In genomic region chr4:150239087-150239480, GRCm38 (mm10) we compare ENCODE assay signal across 10 mouse cellular contexts. TPM values are rescaled to one million over a fixed set of nuclear protein-coding genes. Genes with fewer than 3 reads are reported as not detected.
DNase-seq lines count a peak whose midpoint lies in the region; ATAC-seq and TF ChIP-seq lines count a peak whose summit lies in the region.
"Had no signal": no experiment of that assay in that cellular context is flagged by ENCODE, and none has a peak within 500 bp of the region (broad histone marks: within the 10 kb centered on the region; RNA-seq: fewer than 3 reads in every experiment).

No protein-coding gene starts in this region.

- no peaks in the 10 kb centered on the region for H3K9me3 ChIP-seq in kidney, embryonic 16.5 days (ENCODE audit: low read length)
- no peaks in the 10 kb centered on the region for H3K9me3 ChIP-seq in embryonic facial prominence, embryonic 11.5 days (replicated peaks; ENCODE audit: control insufficient read depth, low read length)
- H3K9me3 ChIP-seq in hindbrain, postnatal 0 days (ENCODE audit: low read length) = no peaks in the 10 kb centered on the region
- H3K9me3 ChIP-seq in midbrain, postnatal 0 days (ENCODE audit: low read length) = no peaks in the 10 kb centered on the region

- peak overlapping the region; percentile 95 for H3K4me3 ChIP-seq in kidney, embryonic 16.5 days (ENCODE audit: low read length)
- H3K4me3 ChIP-seq in embryonic facial prominence, embryonic 11.5 days (ENCODE audit: low read depth, low read length) = peak overlapping the region; percentile 77
- H3K4me3 ChIP-seq in hindbrain, postnatal 0 days (ENCODE audit: low read length) = peak overlapping the region; percentile 84; the same call in 1 of the 2 replicates
- peak overlapping the region; percentile 70 for H3K4me3 ChIP-seq in midbrain, postnatal 0 days (ENCODE audit: low read depth, low read length)

- ATAC-seq in kidney, embryonic 16.5 days (ENCODE audit: low FRiP score, low TSS enrichment) = no peak
- no peak for ATAC-seq in embryonic facial prominence, embryonic 11.5 days (replicated peaks; ENCODE audit: insufficient number of reproducible peaks, low FRiP score, low TSS enrichment, low read depth)
- no peak for ATAC-seq in hindbrain, postnatal 0 days
- no peak for ATAC-seq in midbrain, postnatal 0 days (ENCODE audit: low FRiP score)

- H3K27me3 ChIP-seq in kidney, embryonic 16.5 days (ENCODE audit: insufficient read depth, low read length) = no peaks in the 10 kb centered on the region
- H3K27me3 ChIP-seq in embryonic facial prominence, embryonic 11.5 days (ENCODE audit: control insufficient read depth, insufficient read depth, low read length) = no peaks in the 10 kb centered on the region
- H3K27me3 ChIP-seq in hindbrain, postnatal 0 days (ENCODE audit: insufficient read depth, low read length) = no peaks in the 10 kb centered on the region
- H3K27me3 ChIP-seq in midbrain, postnatal 0 days (ENCODE audit: insufficient read depth, low read length) = no peaks in the 10 kb centered on the region

- H3K4me1 ChIP-seq in kidney, embryonic 16.5 days (ENCODE audit: insufficient read depth, low read length) = peaks cover 45% of the 10 kb centered on the region
- peaks cover 7% of the 10 kb centered on the region for H3K4me1 ChIP-seq in embryonic facial prominence, embryonic 11.5 days (ENCODE audit: control insufficient read depth, insufficient read depth, low read length)
- peaks cover 23% of the 10 kb centered on the region for H3K4me1 ChIP-seq in hindbrain, postnatal 0 days (ENCODE audit: insufficient read depth, low read length)
- peaks cover 11% of the 10 kb centered on the region for H3K4me1 ChIP-seq in midbrain, postnatal 0 days (ENCODE audit: insufficient read depth, low read length)

- no peak for TF ChIP-seq CTCF in hindbrain, postnatal 0 days (IDR thresholded peaks at IDR 0.05; ENCODE audit: low read depth)
- no peak for TF ChIP-seq CTCF in midbrain, postnatal 0 days (IDR thresholded peaks at IDR 0.05)

- no peak for DNase-seq in kidney, postnatal 4 days
- DNase-seq in embryonic facial prominence, embryonic 11.5 days (ENCODE audit: low spot score) = peak; percentile 6
- DNase-seq in hindbrain, postnatal 0 days (ENCODE audit: low spot score) = no peak
- no peak for DNase-seq in midbrain, postnatal 0 days (ENCODE audit: low spot score)
- no peak for DNase-seq in gastrocnemius, adult 8-10 months (ENCODE audit: low spot score in 2 of 2)
- no peak for DNase-seq in left cerebral cortex, adult 8-10 months (ENCODE audit: low spot score in 2 of 2)
- no peak for DNase-seq in left cerebral cortex, adult 18-20 months (ENCODE audit: low spot score in 2 of 2)

- H3K36me3 ChIP-seq in kidney, embryonic 16.5 days (ENCODE audit: insufficient read depth, low read length) = peaks cover 45% of the 10 kb centered on the region
- H3K36me3 ChIP-seq in embryonic facial prominence, embryonic 11.5 days (replicated peaks; ENCODE audit: control insufficient read depth, insufficient read depth, low read depth, low read length) = peaks cover 19% of the 10 kb centered on the region
- H3K36me3 ChIP-seq in hindbrain, postnatal 0 days (ENCODE audit: insufficient read depth, low read length) = peaks cover 27% of the 10 kb centered on the region
- peaks cover 29% of the 10 kb centered on the region for H3K36me3 ChIP-seq in midbrain, postnatal 0 days (ENCODE audit: insufficient read depth, low read length)

- 26% methylated on average over 5 of the region's 5 CpGs for WGBS in kidney, embryonic 16.5 days
- 19% methylated on average over 5 of the region's 5 CpGs for WGBS in embryonic facial prominence, embryonic 11.5 days
- WGBS in hindbrain, postnatal 0 days = 35% methylated on average over 5 of the region's 5 CpGs
- WGBS in midbrain, postnatal 0 days = 39% methylated on average over 5 of the region's 5 CpGs

- H3K4me2 ChIP-seq in kidney, embryonic 16.5 days (replicated peaks; ENCODE audit: low read depth, low read length) = peak overlapping the region; percentile 82
- H3K4me2 ChIP-seq in embryonic facial prominence, embryonic 11.5 days (ENCODE audit: low read depth, low read length) = peak overlapping the region; percentile 78
- peak overlapping the region; percentile 94 for H3K4me2 ChIP-seq in hindbrain, postnatal 0 days (ENCODE audit: low read depth, low read length)
- H3K4me2 ChIP-seq in midbrain, postnatal 0 days (ENCODE audit: low read depth, low read length, poor library complexity, severe bottlenecking) = peak overlapping the region; percentile 75

- no peak overlapping the region for H3K27ac ChIP-seq in kidney, embryonic 16.5 days (ENCODE audit: low read length)
- no peak overlapping the region for H3K27ac ChIP-seq in embryonic facial prominence, embryonic 11.5 days (replicated peaks; ENCODE audit: low read depth, low read length)
- H3K27ac ChIP-seq in hindbrain, postnatal 0 days = no peak overlapping the region
- H3K27ac ChIP-seq in midbrain, postnatal 0 days (ENCODE audit: low read depth, low read length) = no peak overlapping the region

- H3K9ac ChIP-seq in kidney, embryonic 16.5 days (replicated peaks; ENCODE audit: low read length) = peak overlapping the region; percentile 96
- peak overlapping the region; percentile 84 for H3K9ac ChIP-seq in embryonic facial prominence, embryonic 11.5 days (replicated peaks; ENCODE audit: low read length)
- no peak overlapping the region for H3K9ac ChIP-seq in hindbrain, postnatal 0 days (replicated peaks; ENCODE audit: low read length)
- no peak overlapping the region for H3K9ac ChIP-seq in midbrain, postnatal 0 days (replicated peaks; ENCODE audit: low read length, poor library complexity, severe bottlenecking)

RNA-seq across cellular contexts. Expression of gene Eno1, which starts 2.6 kb away (rescaled TPM):
- 1,990 and 2,045 TPM in 2 replicates for polyA plus RNA-seq in kidney, embryonic 16.5 days (2015; fragmentation: Nextera tagmentation; extraction: Ambion mirVana)
- 1,873 and 2,043 TPM in 2 replicates for polyA plus RNA-seq in embryonic facial prominence, embryonic 11.5 days (2014; fragmentation: Nextera tagmentation; extraction: Ambion mirVana)
- 538 and 549 TPM in 2 replicates for total RNA-seq in hindbrain, postnatal 0 days (2014; rRNA removed)
- polyA plus RNA-seq in hindbrain, postnatal 0 days (2015; fragmentation: Nextera tagmentation; extraction: Ambion mirVana) = 1,243 and 1,257 TPM in 2 replicates
- 438 and 440 TPM in 2 replicates for total RNA-seq in midbrain, postnatal 0 days (2014; rRNA removed)
- 1,069 and 1,129 TPM in 2 replicates for polyA plus RNA-seq in midbrain, postnatal 0 days (2015; fragmentation: Nextera tagmentation; extraction: Ambion mirVana)
- 10 to 100 TPM; 55.0 to 77.6 (median 67.7) TPM for total RNA-seq in gastrocnemius, adult 8-10 months (2022)
- 100 to 1,000 TPM; 450 to 494 (median 470) TPM for total RNA-seq in left cerebral cortex, adult 8-10 months (2022)
- 100 to 1,000 TPM; 426 to 458 TPM for total RNA-seq in left cerebral cortex, adult 18-20 months (2021)

RNA-seq across cellular contexts. Expression of gene Car6, which starts 38.0 kb away (rescaled TPM):
- 0.29 TPM in 1 of 2 replicates, not detected in the other for polyA plus RNA-seq in kidney, embryonic 16.5 days (2015; fragmentation: Nextera tagmentation; extraction: Ambion mirVana)
- polyA plus RNA-seq in embryonic facial prominence, embryonic 11.5 days (2014; fragmentation: Nextera tagmentation; extraction: Ambion mirVana) = 0.18 TPM in 1 of 2 replicates, not detected in the other
- total RNA-seq in hindbrain, postnatal 0 days (2014; rRNA removed) = not detected in 2 replicates
- not detected in 2 replicates for polyA plus RNA-seq in hindbrain, postnatal 0 days (2015; fragmentation: Nextera tagmentation; extraction: Ambion mirVana)
- not detected in 2 replicates for total RNA-seq in midbrain, postnatal 0 days (2014; rRNA removed)
- polyA plus RNA-seq in midbrain, postnatal 0 days (2015; fragmentation: Nextera tagmentation; extraction: Ambion mirVana) = not detected in 2 replicates
- total RNA-seq in gastrocnemius, adult 8-10 months (2022) = not detected
- not detected for total RNA-seq in left cerebral cortex, adult 8-10 months (2022)
- total RNA-seq in left cerebral cortex, adult 18-20 months (2021) = not detected
- polyA plus RNA-seq: adrenal gland, adult 2 months; large intestine, adult 2 months had no signal

RNA-seq across cellular contexts. Expression of gene Rere, which starts 42.4 kb away (rescaled TPM):
- 30.7 and 40.6 TPM in 2 replicates for polyA plus RNA-seq in kidney, embryonic 16.5 days (2015; fragmentation: Nextera tagmentation; extraction: Ambion mirVana)
- polyA plus RNA-seq in embryonic facial prominence, embryonic 11.5 days (2014; fragmentation: Nextera tagmentation; extraction: Ambion mirVana) = 22.9 and 28.7 TPM in 2 replicates
- 31.2 and 32.9 TPM in 2 replicates for total RNA-seq in hindbrain, postnatal 0 days (2014; rRNA removed)
- 25.0 and 25.9 TPM in 2 replicates for polyA plus RNA-seq in hindbrain, postnatal 0 days (2015; fragmentation: Nextera tagmentation; extraction: Ambion mirVana)
- total RNA-seq in midbrain, postnatal 0 days (2014; rRNA removed) = 36.8 and 44.3 TPM in 2 replicates
- 17.9 and 22.7 TPM in 2 replicates for polyA plus RNA-seq in midbrain, postnatal 0 days (2015; fragmentation: Nextera tagmentation; extraction: Ambion mirVana)
- total RNA-seq in gastrocnemius, adult 8-10 months (2022) = 10 to 100 TPM; 53.7 to 93.1 (median 66.0) TPM
- total RNA-seq in left cerebral cortex, adult 8-10 months (2022) = 100 to 1,000 TPM in 1 of 4 experiments, 10 to 100 TPM in 3; 86.6 to 105 (median 93.5) TPM
- total RNA-seq in left cerebral cortex, adult 18-20 months (2021) = 100 to 1,000 TPM in 1 of 2 experiments, 10 to 100 TPM in 1; 89.9 to 102 TPM

Comparison
In these comparisons a context has a peak if more than half of its experiments do, and no peak if none do; other contexts are left out.
1. H3K9ac ChIP-seq: peak in kidney, embryonic 16.5 days (single experiment) and embryonic facial prominence, embryonic 11.5 days (single experiment); none in hindbrain, postnatal 0 days (single experiment) and midbrain, postnatal 0 days (single experiment).
2. Peak in every context shown above with its lines, with median percentiles within 50 percentile points of each other: H3K4me2 ChIP-seq and H3K4me3 ChIP-seq.